Mouse (Mus musculus): ENCODE results near the gene Armh4.

Armh4 gene

GRCm38 (mm10) chr14:49723361-49724054, 59.7 kb downstream of the Armh4 start:
- DNase-seq: peak in 1 of 2 experiments; percentile 4

GRCm38 (mm10) chr14:49722782-49723181, 60.4 kb downstream of the Armh4 start:
- DNase-seq: no peak

GRCm38 (mm10) chr14:49721281-49721680, 61.9 kb downstream of the Armh4 start:
- no peak for DNase-seq

- no peak for DNase-seq
Measured at GRCm38 (mm10) chr14:49719678-49720077, 63.5 kb downstream of the Armh4 start.

- no peak for DNase-seq
Measured at GRCm38 (mm10) chr14:49711016-49711415, 72.2 kb downstream of the Armh4 start.

- DNase-seq: no peak
Measured at GRCm38 (mm10) chr14:49703432-49704200, 79.6 kb downstream of the Armh4 start.

- DNase-seq: no peak
Measured at GRCm38 (mm10) chr14:49679511-49680284, 103.5 kb downstream of the Armh4 start.

GRCm38 (mm10) chr14:49676580-49676979, 106.6 kb downstream of the Armh4 start:
- DNase-seq: no peak

GRCm38 (mm10) chr14:49660444-49660843, 122.7 kb downstream of the Armh4 start:
- no peak for DNase-seq

- DNase-seq: no peak
Measured at GRCm38 (mm10) chr14:49649191-49649590, 134.0 kb downstream of the Armh4 start.

- no peak for DNase-seq
Measured at GRCm38 (mm10) chr14:49637422-49637821, 145.8 kb downstream of the Armh4 start.

GRCm38 (mm10) chr14:49626055-49626454, 157.1 kb downstream of the Armh4 start:
- DNase-seq: no peak

Measured in lung, adult 18-20 months (tissue).